Mouse (Mus musculus) midbrain, embryonic 12.5 days (tissue): Measurements from ENCODE around the gene 4930467E23Rik. TPM values are rescaled to one million over a fixed set of nuclear protein-coding genes. Genes with fewer than 3 reads are reported as not detected.
"Not testable (repeated sequence)": the region's sequence is repeated elsewhere in the genome, so short reads cannot be mapped to it uniquely, and the experiment has no call there.

ENCODE experiments used
- ATAC-seq: fragments of 200-750 bp; cut with Nextera tagmentation; 2 replicates; pipeline ENCODE4 v1.8.0; 2017; ENCODE audit warnings: low read depth, moderate TSS enrichment, moderate library complexity; ENCODE audit not compliant: low FRiP score
- H3K27ac ChIP-seq: fragments of 300-500 bp; sonication (generic); replicated peaks from 2 replicates; pipeline ENCODE4 v1.5.1; 2016; ENCODE audit warnings: mild to moderate bottlenecking
- H3K27me3 ChIP-seq: fragments of 300-500 bp; sonication (generic); 2 replicates; pipeline ENCODE4 v1.6.1; 2016; ENCODE audit warnings: mild to moderate bottlenecking
- H3K36me3 ChIP-seq: fragments of 300-500 bp; sonication (generic); 2 replicates; pipeline ENCODE4 v1.6.1; 2016
- H3K4me1 ChIP-seq: fragments of 300-500 bp; sonication (generic); 2 replicates; pipeline ENCODE4 v1.6.1; 2016
- H3K4me2 ChIP-seq: fragments of 300-500 bp; sonication (generic); replicated peaks from 2 replicates; pipeline ENCODE4 v1.6.1; 2016; ENCODE audit warnings: mild to moderate bottlenecking, moderate library complexity
- H3K4me3 ChIP-seq: fragments of 300-500 bp; sonication (generic); 2 replicates; pipeline ENCODE4 v1.5.1; 2016; ENCODE audit warnings: mild to moderate bottlenecking
- H3K9ac ChIP-seq: fragments of 300-500 bp; sonication (generic); replicated peaks from 2 replicates; pipeline ENCODE4 v1.6.1; 2016; ENCODE audit warnings: mild to moderate bottlenecking, moderate library complexity
- H3K9me3 ChIP-seq: fragments of 300-500 bp; sonication (generic); 2 replicates; pipeline ENCODE4 v1.6.1; 2016; ENCODE audit warnings: mild to moderate bottlenecking
- WGBS: fragments of 180-500 bp; shearing (Covaris S2); methylation state at CpG from one replicate; pipeline ENCODE4 v1.1.7; 2016; 5-methylcytosine and 5-hydroxymethylcytosine counted together
- polyA plus RNA-seq: library from polyadenylated mRNA; unstranded; fragments of >200 nt; fragmentation: Nextera tagmentation; extraction: Ambion mirVana; gene quantifications from 2 replicates; pipeline ENCODE4 v1.2.1, GENCODE M21; 2016

Gene 4930467E23Rik
- 0.09 TPM in 1 of 2 replicates, not detected in the other for polyA plus RNA-seq

- not testable (repeated sequence) for H3K27me3 ChIP-seq, H3K4me3 ChIP-seq, H3K9ac ChIP-seq, H3K36me3 ChIP-seq, H3K4me2 ChIP-seq, ATAC-seq, H3K27ac ChIP-seq, H3K4me1 ChIP-seq, H3K9me3 ChIP-seq
- no CpG with 5 or more reads among the region's 2 CpGs for WGBS
These were observed at the start of gene 4930467E23Rik for GRCm38 (mm10) chr8:19729276-19729675. Gene 4930467E23Rik (plus strand): TSS chr8:19729576.

GRCm38 (mm10) chr8:19682311-19682710 lies 47.1 kb upstream of the 4930467E23Rik start:
- H3K4me3 ChIP-seq, H3K9me3 ChIP-seq, H3K9ac ChIP-seq, H3K36me3 ChIP-seq, H3K27me3 ChIP-seq, H3K4me1 ChIP-seq, H3K27ac ChIP-seq, ATAC-seq, H3K4me2 ChIP-seq: not testable (repeated sequence)
- 91% methylated on average over 2 of the region's 3 CpGs for WGBS

- not testable (repeated sequence) for H3K27ac ChIP-seq, H3K4me1 ChIP-seq, H3K36me3 ChIP-seq, H3K4me2 ChIP-seq, H3K4me3 ChIP-seq, H3K9me3 ChIP-seq, ATAC-seq, H3K9ac ChIP-seq, H3K27me3 ChIP-seq
- WGBS: 77% methylated on average over 3 of the region's 3 CpGs
These were observed 43.9 kb upstream of the 4930467E23Rik start for GRCm38 (mm10) chr8:19685476-19685875.

- H3K4me1 ChIP-seq, H3K4me3 ChIP-seq, ATAC-seq, H3K36me3 ChIP-seq, H3K27ac ChIP-seq, H3K9me3 ChIP-seq, H3K9ac ChIP-seq, H3K4me2 ChIP-seq, H3K27me3 ChIP-seq: not testable (repeated sequence)
- WGBS: 79% methylated on average over 6 of the region's 6 CpGs
These were observed 40.4 kb upstream of the 4930467E23Rik start for GRCm38 (mm10) chr8:19688802-19689525.

- not testable (repeated sequence) for H3K9ac ChIP-seq, H3K9me3 ChIP-seq, H3K4me2 ChIP-seq, H3K4me3 ChIP-seq, H3K27ac ChIP-seq, H3K36me3 ChIP-seq, ATAC-seq, H3K27me3 ChIP-seq, H3K4me1 ChIP-seq
- 89% methylated on average over 1 of the region's 1 CpGs for WGBS
These were observed 39.6 kb upstream of the 4930467E23Rik start for GRCm38 (mm10) chr8:19689745-19690144.

GRCm38 (mm10) chr8:19691421-19691820 lies 38.0 kb upstream of the 4930467E23Rik start:
- not testable (repeated sequence) for ATAC-seq, H3K27ac ChIP-seq, H3K27me3 ChIP-seq, H3K9me3 ChIP-seq, H3K4me3 ChIP-seq, H3K9ac ChIP-seq, H3K36me3 ChIP-seq, H3K4me2 ChIP-seq, H3K4me1 ChIP-seq
- 82% methylated on average over 6 of the region's 6 CpGs for WGBS

GRCm38 (mm10) chr8:19697497-19698077 lies 31.8 kb upstream of the 4930467E23Rik start:
- WGBS: 83% methylated on average over 11 of the region's 11 CpGs
- not testable (repeated sequence) for H3K4me1 ChIP-seq, H3K27ac ChIP-seq, H3K9ac ChIP-seq, H3K4me3 ChIP-seq, H3K27me3 ChIP-seq, ATAC-seq, H3K4me2 ChIP-seq, H3K36me3 ChIP-seq
- H3K9me3 ChIP-seq: 0 out of 2 replicates have a peak, but pooled peaks cover 11% of the 10 kb centered on the region

GRCm38 (mm10) chr8:19698123-19698522 lies 31.3 kb upstream of the 4930467E23Rik start:
- H3K4me3 ChIP-seq, H3K36me3 ChIP-seq, H3K4me1 ChIP-seq, H3K27ac ChIP-seq, ATAC-seq, H3K9ac ChIP-seq, H3K4me2 ChIP-seq, H3K27me3 ChIP-seq: not testable (repeated sequence)
- 0 out of 2 replicates have a peak, but pooled peaks cover 11% of the 10 kb centered on the region for H3K9me3 ChIP-seq
- 78% methylated on average over 6 of the region's 6 CpGs for WGBS

- not testable (repeated sequence) for H3K4me3 ChIP-seq, H3K4me2 ChIP-seq, H3K27me3 ChIP-seq, H3K27ac ChIP-seq, ATAC-seq, H3K4me1 ChIP-seq, H3K9ac ChIP-seq, H3K36me3 ChIP-seq
- H3K9me3 ChIP-seq: 0 out of 2 replicates have a peak, but pooled peaks cover 11% of the 10 kb centered on the region
- WGBS: 83% methylated on average over 4 of the region's 4 CpGs
These were observed 30.7 kb upstream of the 4930467E23Rik start for GRCm38 (mm10) chr8:19698722-19699121.

- 87% methylated on average over 2 of the region's 2 CpGs for WGBS
- H3K9ac ChIP-seq, H3K27ac ChIP-seq, H3K36me3 ChIP-seq, H3K4me3 ChIP-seq, H3K27me3 ChIP-seq, H3K4me1 ChIP-seq, H3K4me2 ChIP-seq, ATAC-seq: not testable (repeated sequence)
- H3K9me3 ChIP-seq: peaks cover 15% of the 10 kb centered on the region; the same call in 1 of the 2 replicates
These were observed 28.1 kb upstream of the 4930467E23Rik start for GRCm38 (mm10) chr8:19701326-19701725.

GRCm38 (mm10) chr8:19702276-19702675 lies 27.1 kb upstream of the 4930467E23Rik start:
- not testable (repeated sequence) for H3K4me1 ChIP-seq, H3K27ac ChIP-seq, H3K36me3 ChIP-seq, H3K4me2 ChIP-seq, ATAC-seq, H3K9ac ChIP-seq, H3K27me3 ChIP-seq, H3K4me3 ChIP-seq
- peaks cover 17% of the 10 kb centered on the region for H3K9me3 ChIP-seq
- 79% methylated on average over 2 of the region's 2 CpGs for WGBS

- H3K4me1 ChIP-seq, H3K27me3 ChIP-seq, H3K9ac ChIP-seq, H3K36me3 ChIP-seq, H3K4me2 ChIP-seq, H3K27ac ChIP-seq, H3K4me3 ChIP-seq: not testable (repeated sequence)
- H3K9me3 ChIP-seq: peaks cover 14% of the 10 kb centered on the region
- WGBS: 43% methylated on average over 13 of the region's 13 CpGs
- ATAC-seq: peak; percentile 96
These were observed 26.2 kb upstream of the 4930467E23Rik start for GRCm38 (mm10) chr8:19702972-19703709.
